Mouse (Mus musculus) intestine, embryonic 14.5 days (tissue): Measurements from ENCODE around the gene Setd6. TPM values are rescaled to one million over a fixed set of nuclear protein-coding genes. Genes with fewer than 3 reads are reported as not detected.

Experiments
- ATAC-seq: fragments of 200-750 bp; cut with Nextera tagmentation; replicated peaks from 2 replicates; pipeline ENCODE4 v1.8.0; 2017; ENCODE audit warnings: low read depth, moderate number of reproducible peaks, moderate TSS enrichment, moderate library complexity; ENCODE audit not compliant: low FRiP score, low TSS enrichment
- DNase-seq: peaks from one replicate; pipeline ENCODE4 v3.0.0-alpha.2; 2018; ENCODE audit warnings: low spot score
- H3K27ac ChIP-seq: fragments of 300-500 bp; sonication (generic); 2 replicates; pipeline ENCODE4 v1.5.1; 2014; ENCODE audit warnings: low read depth, mild to moderate bottlenecking, control low read depth
- H3K27me3 ChIP-seq: fragments of 300-500 bp; sonication (generic); replicated peaks from 2 replicates; pipeline ENCODE4 v1.6.1; 2014; ENCODE audit warnings: low read length, control low read depth; ENCODE audit not compliant: control insufficient read depth, insufficient read depth
- H3K36me3 ChIP-seq: fragments of 300-500 bp; sonication (generic); 2 replicates; pipeline ENCODE4 v1.6.1; 2014; ENCODE audit warnings: low read length, control low read depth; ENCODE audit not compliant: control insufficient read depth, insufficient read depth
- H3K4me1 ChIP-seq: fragments of 300-500 bp; sonication (generic); replicated peaks from 2 replicates; pipeline ENCODE4 v1.6.1; 2014; ENCODE audit warnings: low read length, control low read depth, mixed read lengths; ENCODE audit not compliant: control insufficient read depth, insufficient read depth
- H3K4me2 ChIP-seq: fragments of 300-500 bp; sonication (generic); 2 replicates; pipeline ENCODE4 v1.6.1; 2014; ENCODE audit warnings: low read length
- H3K4me3 ChIP-seq: fragments of 300-500 bp; sonication (generic); 2 replicates; pipeline ENCODE4 v1.5.1; 2014; ENCODE audit warnings: low read depth, low read length, control low read depth, mixed read lengths
- H3K9ac ChIP-seq: fragments of 300-500 bp; sonication (generic); 2 replicates; pipeline ENCODE4 v1.6.1; 2014; ENCODE audit warnings: mild to moderate bottlenecking, low read length
- H3K9me3 ChIP-seq: fragments of 300-500 bp; sonication (generic); 2 replicates; pipeline ENCODE4 v1.6.1; 2016; ENCODE audit warnings: low read length, control low read depth; ENCODE audit not compliant: control insufficient read depth
- WGBS: fragments of 180-500 bp; shearing (Covaris S2); extraction: QIAGEN DNeasy Blood & Tissue Kit; methylation state at CpG from one replicate; pipeline ENCODE4 v1.1.7; 2014; 5-methylcytosine and 5-hydroxymethylcytosine counted together
- polyA plus RNA-seq: library from polyadenylated mRNA; unstranded; fragments of >200 nt; fragmentation: Nextera tagmentation; extraction: Ambion mirVana; gene quantifications from 2 replicates; pipeline ENCODE4 v1.2.1, GENCODE M21; 2014

Setd6 gene
- polyA plus RNA-seq, result 21.5 and 22.8 TPM in 2 replicates

- Histone ChIP-seq H3K27me3 (no peaks in the 10 kb centered on the region), H3K9ac (peak within 1 kb of the TSS; percentile 74), H3K36me3 (peaks cover 38% of the 10 kb centered on the region), H3K9me3 (no peaks in the 10 kb centered on the region), H3K4me3 (peak within 1 kb of the TSS; percentile 83), H3K27ac (peak within 1 kb of the TSS; percentile 67), H3K4me2 (peak within 1 kb of the TSS; percentile 87), H3K4me1 (peaks cover 8% of the 10 kb centered on the region)
- ATAC-seq (peak; percentile 88), DNase-seq (peak; percentile 89)
- 1% methylated on average over 78 of the region's 79 CpGs for WGBS
Observed at GRCm38 (mm10) chr8:95715676-95716531, at the start of gene Setd6. TSS of gene Setd6 (plus strand) at chr8:95715881.

GRCm38 (mm10) chr8:95668163-95668958, 47.3 kb upstream of the Setd6 start:
- Histone ChIP-seq H3K9ac (no peak overlapping the region), H3K4me2 (no peak overlapping the region), H3K27ac (no peak overlapping the region), H3K4me1 (no peaks in the 10 kb centered on the region), H3K36me3 (no peaks in the 10 kb centered on the region), H3K27me3 (peaks cover 5% of the 10 kb centered on the region), H3K4me3 (no peak overlapping the region), H3K9me3 (0 out of 2 replicates have a peak, but pooled peaks cover 2% of the 10 kb centered on the region)
- no peak for DNase-seq
- ATAC-seq, result peak; percentile 71; the same call in 1 of the 2 replicates
- WGBS, result 50% methylated on average over 8 of the region's 8 CpGs

- no peak for ATAC-seq
- WGBS, result 90% methylated on average over 2 of the region's 2 CpGs
Observed at GRCm38 (mm10) chr8:95669967-95670366, 45.7 kb upstream of the Setd6 start.

GRCm38 (mm10) chr8:95671861-95672260, 43.8 kb upstream of the Setd6 start:
- 85% methylated on average over 6 of the region's 6 CpGs for WGBS
- Histone ChIP-seq H3K36me3 (no peaks in the 10 kb centered on the region), H3K27me3 (peaks cover 31% of the 10 kb centered on the region), H3K4me1 (no peaks in the 10 kb centered on the region), H3K4me2 (no peak overlapping the region), H3K9me3 (no peaks in the 10 kb centered on the region), H3K27ac (no peak overlapping the region), H3K4me3 (no peak overlapping the region), H3K9ac (no peak overlapping the region)
- ATAC-seq (no peak), DNase-seq (no peak)

More at GRCm38 (mm10) chr8:95669967-95670366, 45.7 kb upstream of the Setd6 start:
- Histone ChIP-seq H3K9me3 (0 out of 2 replicates have a peak, but pooled peaks cover 2% of the 10 kb centered on the region), H3K4me3 (no peak overlapping the region), H3K4me2 (no peak overlapping the region), H3K4me1 (no peaks in the 10 kb centered on the region), H3K36me3 (no peaks in the 10 kb centered on the region), H3K9ac (no peak overlapping the region), H3K27ac (no peak overlapping the region), H3K27me3 (peaks cover 12% of the 10 kb centered on the region)
- DNase-seq, result no peak

- H3K27ac ChIP-seq, result no peak overlapping the region
- H3K4me3 ChIP-seq, result no peak overlapping the region
- H3K36me3 ChIP-seq, result no peaks in the 10 kb centered on the region
- ATAC-seq (no peak), DNase-seq (no peak)
- no peaks in the 10 kb centered on the region for H3K9me3 ChIP-seq
- H3K4me1 ChIP-seq, result no peaks in the 10 kb centered on the region
- no peak overlapping the region for H3K9ac ChIP-seq
- H3K27me3 ChIP-seq, result peaks cover 41% of the 10 kb centered on the region
- 78% methylated on average over 5 of the region's 5 CpGs for WGBS
- H3K4me2 ChIP-seq, result no peak overlapping the region
Observed at GRCm38 (mm10) chr8:95672811-95673210, 42.9 kb upstream of the Setd6 start.

- Histone ChIP-seq H3K9me3 (no peaks in the 10 kb centered on the region), H3K27ac (no peak within 1 kb of the TSS), H3K27me3 (peaks cover 70% of the 10 kb centered on the region), H3K36me3 (no peaks in the 10 kb centered on the region), H3K4me3 (peak within 1 kb of the TSS; percentile 46), H3K4me1 (no peaks in the 10 kb centered on the region), H3K4me2 (peak within 1 kb of the TSS; percentile 99), H3K9ac (peak within 1 kb of the TSS; percentile 29; the same call in 1 of the 2 replicates)
- WGBS, result 36% methylated on average over 9 of the region's 9 CpGs
- ATAC-seq (no peak), DNase-seq (no peak)
Observed at GRCm38 (mm10) chr8:95676631-95677030, 39.0 kb upstream of the Setd6 start, which contains the start of gene Ndrg4. TSS of gene Ndrg4 (plus strand) at chr8:95676980.

GRCm38 (mm10) chr8:95677591-95678023, 38.1 kb upstream of the Setd6 start:
- Histone ChIP-seq H3K27ac (no peak overlapping the region), H3K4me2 (peak overlapping the region; percentile 99), H3K36me3 (no peaks in the 10 kb centered on the region), H3K27me3 (peaks cover 66% of the 10 kb centered on the region), H3K9me3 (no peaks in the 10 kb centered on the region), H3K9ac (peak overlapping the region; percentile 29; the same call in 1 of the 2 replicates), H3K4me3 (peak overlapping the region; percentile 46), H3K4me1 (no peaks in the 10 kb centered on the region)
- peak; percentile 59 for DNase-seq
- WGBS, result 2% methylated on average over 22 of the region's 48 CpGs
- ATAC-seq, result peak; percentile 24; the same call in 1 of the 2 replicates

- under 1% methylated on average over 64 of the region's 70 CpGs for WGBS
- H3K9me3 ChIP-seq, result no peaks in the 10 kb centered on the region
- peak overlapping the region; percentile 99 for H3K4me2 ChIP-seq
- H3K4me1 ChIP-seq, result no peaks in the 10 kb centered on the region
- ATAC-seq (0 out of 2 replicates have a peak, but pooled peaks have one; percentile 32), DNase-seq (peak; percentile 72)
- H3K4me3 ChIP-seq, result peak overlapping the region; percentile 46
- no peaks in the 10 kb centered on the region for H3K36me3 ChIP-seq
- peak overlapping the region; percentile 29 for H3K9ac ChIP-seq
- peaks cover 66% of the 10 kb centered on the region for H3K27me3 ChIP-seq
- no peak overlapping the region for H3K27ac ChIP-seq
Observed at GRCm38 (mm10) chr8:95678024-95678611, 37.6 kb upstream of the Setd6 start.
